Mouse (Mus musculus): ENCODE results near the gene Acly.

DNA sequence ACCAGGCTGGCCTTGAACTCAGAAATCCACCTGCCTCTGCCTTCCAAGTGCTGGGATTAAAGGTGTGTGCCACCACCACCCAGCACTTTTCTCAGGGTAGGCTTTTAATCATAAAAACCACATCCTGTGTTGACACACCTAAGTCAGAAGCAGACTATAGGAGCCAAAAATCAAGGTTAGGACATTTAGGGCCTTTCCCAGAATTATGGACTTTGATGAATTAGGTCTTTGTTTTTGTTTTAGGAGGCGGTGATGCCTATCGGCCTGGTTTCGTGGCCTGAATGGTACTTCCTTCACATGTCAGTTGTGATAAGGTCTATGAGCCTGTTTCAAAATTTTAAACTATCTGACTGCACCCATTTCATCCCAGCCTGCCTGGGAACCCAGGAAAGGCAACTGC lies 46.4 kb upstream of the Acly start:
- TF ChIP-seq POLR2A (IDR thresholded peaks at IDR 0.05; ENCODE audit: low read depth, low read length) (no peak), CTCF (IDR thresholded peaks at IDR 0.05; ENCODE audit: extremely low read depth, insufficient read depth, insufficient read length, insufficient replicate concordance) (no peak)
